In the genomic region with DNA sequence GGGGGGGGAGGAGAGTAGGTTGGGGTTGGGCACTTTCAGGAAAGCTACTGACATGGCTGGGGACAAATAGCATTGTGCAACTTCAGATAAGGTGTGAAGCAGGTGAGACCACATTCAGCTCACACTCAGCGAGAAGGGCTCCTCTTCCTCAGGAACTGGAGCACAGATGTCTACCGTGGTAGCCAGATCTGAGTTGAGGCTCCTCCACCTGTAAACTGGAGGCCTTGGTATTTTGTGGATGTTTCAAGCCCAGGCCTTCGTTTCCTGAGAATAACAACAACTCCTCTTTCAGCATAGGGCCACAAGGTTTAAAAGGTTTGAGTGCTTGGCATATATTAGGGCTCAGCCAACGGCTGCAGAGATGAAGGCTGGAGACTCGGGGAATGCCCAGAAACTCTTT, we compare ENCODE assay signal across 20 mouse cellular contexts.
A peak's percentile ranks its signal among the peaks of the same experiment; 100 is the strongest.
DNase-seq lines count a peak whose midpoint lies in the region; ATAC-seq and TF ChIP-seq lines count a peak whose summit lies in the region.
"Had no signal": no experiment of that assay in that cellular context is flagged by ENCODE, and none has a peak within 500 bp of the region (broad histone marks: within the 10 kb centered on the region; RNA-seq: fewer than 3 reads in every experiment).

No protein-coding gene starts in this region.

- DNase-seq in CD4-positive, CD25-positive, alpha-beta regulatory T cell, adult 2 months (ENCODE audit: low read depth, low spot score) = peak; percentile 59
- peak; percentile 50 for DNase-seq in thymus, postnatal 0 days (ENCODE audit: low spot score)
- no peak for DNase-seq in thymus, postnatal 10 days (ENCODE audit: low spot score in 2 of 2)
- peak; percentile 45 for DNase-seq in thymus, postnatal 4 days
- DNase-seq in ovary, postnatal 14 days (ENCODE audit: low spot score) = no peak
- no peak for DNase-seq in neural tube, embryonic 10.5 days (ENCODE audit: extremely low spot score, low spot score)
- DNase-seq: adrenal gland, adult 2 months; adrenal gland, postnatal 25 days; cerebellum, adult 2 months; cerebellum, postnatal 10 days; forebrain, postnatal 0 days; gastrocnemius, postnatal 36 days; heart, adult 11 months had no signal

- TF ChIP-seq CTCF in bone marrow macrophage, adult 2 months (IDR thresholded peaks at IDR 0.05; ENCODE audit: low read depth, low read length) = no peak

- ATAC-seq in CD4-positive, CD25-positive, alpha-beta regulatory T cell, adult 4 months = no peak
- ATAC-seq: forebrain, embryonic 13.5 days; forebrain, postnatal 0 days; Patski had no signal

- peaks cover 23% of the 10 kb centered on the region for H3K4me1 ChIP-seq in bone marrow macrophage, adult 2 months (ENCODE audit: control insufficient read depth, insufficient read depth, low read length)

- no peak for TF ChIP-seq POLR2A in bone marrow macrophage, adult 2 months (IDR thresholded peaks at IDR 0.05; ENCODE audit: borderline replicate concordance, low read depth, low read length)

- H3K27ac ChIP-seq in bone marrow macrophage, adult 2 months (ENCODE audit: insufficient read depth, low read depth, low read length) = 0 out of 2 replicates have a peak overlapping the region, but pooled peaks have one; percentile 10
- H3K27ac ChIP-seq: forebrain, embryonic 13.5 days; heart, embryonic 13.5 days; hindbrain, embryonic 15.5 days had no signal

- no peak overlapping the region for H3K4me3 ChIP-seq in bone marrow macrophage, adult 2 months (ENCODE audit: insufficient read depth, low read length)
- H3K4me3 ChIP-seq: embryonic facial prominence, embryonic 10.5 days; forebrain, embryonic 13.5 days; heart, embryonic 13.5 days; hindbrain, embryonic 15.5 days had no signal

Comparison
In these comparisons a context has a peak if more than half of its experiments do, and no peak if none do; other contexts are left out.
1. DNase-seq: peak in CD4-positive, CD25-positive, alpha-beta regulatory T cell, adult 2 months (single experiment), thymus, postnatal 0 days (single experiment) and thymus, postnatal 4 days (single experiment); none in thymus, postnatal 10 days (0 of 2), ovary, postnatal 14 days (single experiment) and neural tube, embryonic 10.5 days (single experiment).